Mouse (Mus musculus): ENCODE results near the gene Lipk.

GRCm38 (mm10) chr19:34022759-34023158 is 14.7 kb downstream of the Lipk start:
- TF ChIP-seq CTCF (conservative IDR thresholded peaks at IDR 0.05; ENCODE audit: insufficient read depth, insufficient read length, low read depth, low read length), result 0 out of 2 replicates have a peak, but pooled peaks have one; percentile 4
- no peak for TF ChIP-seq POLR2A (IDR thresholded peaks at IDR 0.05; ENCODE audit: low read depth, low read length)

Measured in kidney, adult 2 months (tissue).